Mouse (Mus musculus) kidney, embryonic 14.5 days (tissue): ENCODE data around the gene Nifk. TPM values are rescaled to one million over a fixed set of nuclear protein-coding genes. Genes with fewer than 3 reads are reported as not detected.

Experiments used
- ATAC-seq: fragments of 200-750 bp; cut with Nextera tagmentation; 2 replicates; pipeline ENCODE4 v1.8.0; 2017; ENCODE audit warnings: moderate number of reproducible peaks, mild to moderate bottlenecking, moderate TSS enrichment, moderate library complexity; ENCODE audit not compliant: low FRiP score, low TSS enrichment
- H3K27ac ChIP-seq: fragments of 300-500 bp; sonication (generic); 2 replicates; pipeline ENCODE4 v1.5.1; 2014; ENCODE audit warnings: low read depth, mild to moderate bottlenecking, low read length, moderate library complexity, mixed read lengths
- H3K27me3 ChIP-seq: fragments of 300-500 bp; sonication (generic); 2 replicates; pipeline ENCODE4 v1.6.1; 2014; ENCODE audit warnings: mild to moderate bottlenecking, low read length; ENCODE audit not compliant: control insufficient read depth, insufficient read depth
- H3K36me3 ChIP-seq: fragments of 300-500 bp; sonication (generic); 2 replicates; pipeline ENCODE4 v1.6.1; 2014; ENCODE audit warnings: low read length, mixed read lengths; ENCODE audit not compliant: control insufficient read depth, insufficient read depth
- H3K4me1 ChIP-seq: fragments of 300-500 bp; sonication (generic); 2 replicates; pipeline ENCODE4 v1.6.1; 2014; ENCODE audit warnings: low read length, mixed read lengths; ENCODE audit not compliant: control insufficient read depth, insufficient read depth
- H3K4me2 ChIP-seq: fragments of 300-500 bp; sonication (generic); replicated peaks from 2 replicates; pipeline ENCODE4 v1.6.1; 2014; ENCODE audit warnings: low read depth, mild to moderate bottlenecking, low read length
- H3K4me3 ChIP-seq: fragments of 300-500 bp; sonication (generic); 2 replicates; pipeline ENCODE4 v1.5.1; 2014; ENCODE audit warnings: mild to moderate bottlenecking, low read length
- H3K9ac ChIP-seq: fragments of 300-500 bp; sonication (generic); 2 replicates; pipeline ENCODE4 v1.6.1; 2014; ENCODE audit warnings: low read depth, mild to moderate bottlenecking, low read length, moderate library complexity
- H3K9me3 ChIP-seq: fragments of 300-500 bp; sonication (generic); 2 replicates; pipeline ENCODE4 v1.6.1; 2016; ENCODE audit warnings: low read length; ENCODE audit not compliant: control insufficient read depth
- WGBS: fragments of 180-500 bp; shearing (Covaris S2); extraction: QIAGEN DNeasy Blood & Tissue Kit; methylation state at CpG from one replicate; pipeline ENCODE4 v1.1.7; 2014; 5-methylcytosine and 5-hydroxymethylcytosine counted together
- polyA plus RNA-seq: library from polyadenylated mRNA; unstranded; fragments of >200 nt; fragmentation: Nextera tagmentation; extraction: Ambion mirVana; gene quantifications from 2 replicates; pipeline ENCODE4 v1.2.1, GENCODE M21; 2014

Nifk gene
- 95.9 and 105 TPM in 2 replicates for polyA plus RNA-seq

DNA sequence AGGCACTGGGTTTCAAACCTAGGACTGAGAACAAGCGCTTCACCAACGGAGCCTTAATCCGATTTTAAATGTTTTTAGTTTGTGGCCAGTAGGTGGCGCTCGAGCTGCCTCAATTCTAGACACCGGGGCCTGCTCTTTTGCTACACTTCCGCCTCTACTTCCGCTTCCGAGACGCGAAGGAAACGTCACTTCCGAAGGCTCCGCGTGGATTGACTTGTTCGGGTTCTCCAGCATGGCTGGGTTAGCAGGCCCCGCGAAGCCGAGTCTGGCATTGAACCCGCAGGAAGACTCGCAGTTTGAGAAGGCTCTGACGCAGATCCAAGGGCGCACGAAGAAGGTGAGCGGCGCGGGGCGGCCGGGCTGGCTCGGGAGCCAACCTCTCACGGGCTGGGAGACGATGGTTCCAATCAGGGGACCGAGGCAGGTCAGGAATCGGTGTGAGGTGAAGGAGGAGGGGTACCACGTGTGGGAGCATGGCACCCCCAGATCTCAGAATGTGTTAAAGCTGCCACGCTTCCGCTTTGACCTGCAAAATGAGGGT lies at the start of gene Nifk:
Nifk (plus strand) TSS at position 179 of the 541 bp plus-strand sequence.
- ATAC-seq: peak; percentile 91
- Histone ChIP-seq H3K36me3 (peaks cover 26% of the 10 kb centered on the region), H3K4me2 (peak within 1 kb of the TSS; percentile 74), H3K27ac (no peak within 1 kb of the TSS), H3K9me3 (no peaks in the 10 kb centered on the region), H3K9ac (peak within 1 kb of the TSS; percentile 81), H3K4me1 (peaks cover 8% of the 10 kb centered on the region; the same call in 1 of the 2 replicates), H3K4me3 (peak within 1 kb of the TSS; percentile 86), H3K27me3 (no peaks in the 10 kb centered on the region)
- under 1% methylated on average over 37 of the region's 37 CpGs for WGBS

DNA sequence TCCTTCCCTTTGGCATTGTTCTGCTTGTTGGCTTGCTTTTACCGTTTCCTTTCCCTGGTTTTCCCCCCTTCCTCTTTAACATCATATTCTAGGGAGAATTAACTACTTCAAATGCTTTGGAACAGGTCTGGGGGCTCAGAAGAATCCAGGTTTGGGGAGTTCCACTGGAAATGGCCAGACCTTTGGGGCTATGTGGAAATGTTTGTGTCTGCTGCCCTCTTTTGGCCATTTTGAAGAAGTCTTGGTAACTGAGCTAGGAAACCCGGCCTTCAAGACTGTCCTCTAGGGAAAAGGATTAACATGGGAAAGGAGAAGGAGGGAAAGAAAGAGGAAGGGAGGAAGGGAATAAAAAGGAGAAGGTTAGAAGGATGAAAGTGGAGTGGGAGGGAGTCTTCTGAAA lies 46.5 kb upstream of the Nifk start:
- Histone ChIP-seq H3K4me1 (no peaks in the 10 kb centered on the region), H3K27me3 (no peaks in the 10 kb centered on the region), H3K4me2 (no peak overlapping the region), H3K4me3 (no peak overlapping the region), H3K36me3 (no peaks in the 10 kb centered on the region), H3K27ac (no peak overlapping the region), H3K9me3 (no peaks in the 10 kb centered on the region), H3K9ac (no peak overlapping the region)
- 18% methylated on average over 2 of the region's 2 CpGs for WGBS
- no peak for ATAC-seq

DNA sequence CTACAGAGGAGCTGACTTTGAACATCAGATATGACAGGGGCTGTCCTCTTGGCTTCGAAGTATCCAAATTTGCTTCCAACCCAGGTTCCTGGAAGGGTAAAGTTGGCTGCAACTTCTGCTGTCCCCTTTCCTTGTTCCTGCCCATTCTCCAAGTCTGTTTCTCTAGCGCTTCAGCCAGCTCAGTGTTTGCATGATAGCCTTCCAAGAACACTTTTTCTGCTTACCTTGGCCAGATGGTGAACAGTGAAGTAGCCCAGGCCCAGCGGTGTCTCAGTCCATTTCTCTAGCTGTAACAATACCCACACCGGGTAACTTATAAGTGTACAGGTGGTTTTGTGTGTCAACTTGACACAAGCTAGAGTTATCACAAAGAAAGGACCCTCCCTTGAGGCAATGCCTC lies 29.3 kb upstream of the Nifk start:
- Histone ChIP-seq H3K36me3 (peaks cover 22% of the 10 kb centered on the region; the same call in 1 of the 2 replicates), H3K9me3 (no peaks in the 10 kb centered on the region), H3K4me2 (no peak overlapping the region), H3K27me3 (no peaks in the 10 kb centered on the region), H3K4me1 (no peaks in the 10 kb centered on the region), H3K27ac (no peak overlapping the region), H3K4me3 (no peak overlapping the region), H3K9ac (no peak overlapping the region)
- no peak for ATAC-seq
- WGBS: 88% methylated on average over 4 of the region's 4 CpGs

DNA sequence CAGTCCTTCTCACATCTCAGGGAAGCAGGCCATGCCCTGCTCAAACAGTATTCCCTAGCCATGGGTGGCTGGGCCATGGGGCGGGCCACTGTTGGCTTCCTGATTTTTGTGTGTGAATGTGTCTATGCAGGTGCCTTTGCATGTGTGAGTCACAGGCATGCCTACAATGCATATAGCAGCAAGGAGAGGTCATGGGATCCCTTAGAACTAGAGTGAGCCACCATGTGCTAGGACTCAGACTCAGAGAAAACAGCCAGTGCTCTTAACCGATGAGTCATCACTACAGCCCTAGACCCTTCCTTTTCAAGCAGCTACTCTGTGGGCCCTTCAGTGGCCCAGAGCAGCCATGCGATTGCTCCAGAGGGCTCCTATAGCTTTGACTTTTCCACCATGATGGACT lies 27.4 kb upstream of the Nifk start:
- H3K36me3 ChIP-seq: peaks cover 41% of the 10 kb centered on the region

DNA sequence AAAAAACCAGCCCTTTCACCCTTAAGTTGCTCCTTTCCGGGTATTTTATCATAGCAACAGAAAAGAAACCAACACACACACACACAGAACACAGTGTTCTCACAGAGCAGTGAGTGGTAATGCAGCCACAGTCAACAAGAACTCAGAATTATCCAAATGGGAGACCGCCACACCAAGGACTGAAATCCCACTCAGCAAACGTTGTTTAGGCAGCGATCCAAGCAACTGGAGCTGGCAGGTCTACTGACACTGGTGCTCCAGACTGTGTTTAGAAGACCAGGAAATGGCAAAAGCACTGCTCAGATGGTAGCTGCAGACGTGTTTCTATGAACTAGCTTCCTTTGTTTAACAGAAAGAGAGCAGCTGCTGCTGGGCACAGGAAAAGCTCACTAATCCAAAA lies 26.8 kb upstream of the Nifk start:
- no peaks in the 10 kb centered on the region for H3K27me3 ChIP-seq
- peaks cover 47% of the 10 kb centered on the region for H3K36me3 ChIP-seq
- H3K27ac ChIP-seq: no peak overlapping the region
- H3K9me3 ChIP-seq: no peaks in the 10 kb centered on the region
- no peak overlapping the region for H3K9ac ChIP-seq
- 88% methylated on average over 5 of the region's 5 CpGs for WGBS
- H3K4me1 ChIP-seq: no peaks in the 10 kb centered on the region
- ATAC-seq: no peak
- no peak overlapping the region for H3K4me3 ChIP-seq
- no peak overlapping the region for H3K4me2 ChIP-seq

More for the DNA sequence above, 27.4 kb upstream of the Nifk start:
- WGBS: 90% methylated on average over 3 of the region's 3 CpGs
- Histone ChIP-seq H3K4me3 (no peak overlapping the region), H3K27ac (no peak overlapping the region), H3K27me3 (no peaks in the 10 kb centered on the region), H3K4me2 (no peak overlapping the region), H3K9ac (no peak overlapping the region), H3K9me3 (no peaks in the 10 kb centered on the region), H3K4me1 (no peaks in the 10 kb centered on the region)
- no peak for ATAC-seq

- H3K4me2 ChIP-seq: no peak overlapping the region
- no peak for ATAC-seq
- no peaks in the 10 kb centered on the region for H3K4me1 ChIP-seq
- H3K27me3 ChIP-seq: no peaks in the 10 kb centered on the region
- H3K4me3 ChIP-seq: no peak overlapping the region
- no peak overlapping the region for H3K9ac ChIP-seq
- H3K36me3 ChIP-seq: peaks cover 65% of the 10 kb centered on the region
- no peaks in the 10 kb centered on the region for H3K9me3 ChIP-seq
- WGBS: 89% methylated on average over 3 of the region's 3 CpGs
- no peak overlapping the region for H3K27ac ChIP-seq
Observed at GRCm38 (mm10) chr1:118296673-118297072, 25.0 kb upstream of the Nifk start.

GRCm38 (mm10) chr1:118297719-118298118 lies 23.9 kb upstream of the Nifk start:
- Histone ChIP-seq H3K4me2 (no peak overlapping the region), H3K4me1 (no peaks in the 10 kb centered on the region), H3K36me3 (peaks cover 76% of the 10 kb centered on the region), H3K9me3 (no peaks in the 10 kb centered on the region), H3K4me3 (no peak overlapping the region), H3K9ac (no peak overlapping the region), H3K27ac (no peak overlapping the region), H3K27me3 (no peaks in the 10 kb centered on the region)
- ATAC-seq: no peak
- 88% methylated on average over 2 of the region's 2 CpGs for WGBS

DNA sequence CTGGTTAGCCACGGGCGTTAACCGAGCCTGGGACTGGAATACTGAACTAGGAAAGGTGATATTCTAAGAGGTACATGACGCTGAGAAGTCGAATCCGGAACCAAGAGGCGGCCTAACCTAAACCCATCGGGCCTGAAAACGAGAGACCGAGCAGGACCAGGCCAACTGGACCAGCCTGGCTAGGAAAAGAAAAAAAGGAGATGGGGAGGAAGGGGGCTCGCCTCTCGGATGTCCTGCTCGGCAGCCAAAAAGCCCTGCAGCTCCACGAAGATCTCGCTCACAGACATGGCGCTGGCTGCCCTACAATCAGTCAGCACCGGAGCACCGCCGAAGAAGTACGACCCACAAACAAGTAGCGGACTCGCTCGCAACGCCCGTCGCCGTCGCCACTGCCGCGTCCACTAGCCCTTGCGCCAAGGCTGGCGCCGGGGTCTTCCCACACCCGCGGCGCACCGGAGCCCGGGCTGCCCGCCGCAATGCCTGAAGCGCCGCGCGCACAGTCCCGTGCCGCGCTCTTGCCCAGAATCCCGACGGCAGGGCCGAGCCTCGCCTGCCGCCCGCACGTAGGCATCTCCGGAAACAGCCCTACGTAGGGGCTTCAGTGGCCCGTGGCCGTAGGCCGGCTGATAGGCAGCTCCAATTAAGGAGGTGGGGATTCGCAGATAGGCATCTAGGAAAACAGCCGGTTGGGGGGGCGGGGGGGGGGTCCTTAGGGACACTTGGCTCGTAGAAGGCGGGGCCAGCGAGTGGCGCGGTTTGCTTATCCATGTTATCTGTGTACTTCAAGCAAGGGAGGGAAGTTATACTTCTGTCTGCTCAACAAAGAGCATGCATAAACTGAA lies 10.6 kb upstream of the Nifk start:
- ATAC-seq: peak; percentile 99
- H3K27ac ChIP-seq: peak overlapping the region; percentile 89
- H3K36me3 ChIP-seq: peaks cover 17% of the 10 kb centered on the region
- no peaks in the 10 kb centered on the region for H3K27me3 ChIP-seq
- peaks cover 4% of the 10 kb centered on the region; the same call in 1 of the 2 replicates for H3K4me1 ChIP-seq
- H3K4me3 ChIP-seq: peak overlapping the region; percentile 90
- WGBS: under 1% methylated on average over 66 of the region's 67 CpGs
- H3K9me3 ChIP-seq: no peaks in the 10 kb centered on the region
- peak overlapping the region; percentile 89 for H3K9ac ChIP-seq
- H3K4me2 ChIP-seq: peak overlapping the region; percentile 74
